Mouse (Mus musculus): ENCODE data around the gene Plch2. TPM values are rescaled to one million over a fixed set of nuclear protein-coding genes. Genes with fewer than 3 reads are reported as not detected.

The Plch2 gene
- total and polyA plus RNA-seq, 2 experiments from 2014 or later, result 17.4 to 42.1 TPM

GRCm38 (mm10) chr4:155065970-155066833 lies 9.6 kb upstream of the Plch2 start:
- H3K36me3 ChIP-seq (ENCODE audit: insufficient read depth), result peaks cover 26% of the 10 kb centered on the region
- no peaks in the 10 kb centered on the region for H3K27me3 ChIP-seq (ENCODE audit: insufficient read depth, low read length)
- peak overlapping the region; percentile 88 for H3K4me2 ChIP-seq (ENCODE audit: low read depth)
- 3% methylated on average over 15 of the region's 15 CpGs for WGBS
- peak; percentile 76 for ATAC-seq
- peak; percentile 97 for DNase-seq
- peak overlapping the region; percentile 71; the same call in 1 of the 2 replicates for H3K9ac ChIP-seq
- no peaks in the 10 kb centered on the region for H3K9me3 ChIP-seq (ENCODE audit: low read length)
- peak; percentile 96 for TF ChIP-seq CTCF (IDR thresholded peaks at IDR 0.05; ENCODE audit: low read depth)
- peak overlapping the region; percentile 62 for H3K4me3 ChIP-seq (ENCODE audit: low read depth, low read length)
- peak overlapping the region; percentile 69 for H3K27ac ChIP-seq (ENCODE audit: low read depth, low read length)
- peaks cover 12% of the 10 kb centered on the region for H3K4me1 ChIP-seq (ENCODE audit: insufficient read depth)

GRCm38 (mm10) chr4:155064474-155064873 lies 7.9 kb upstream of the Plch2 start:
- Histone ChIP-seq H3K4me3 (ENCODE audit: low read depth, low read length) (no peak overlapping the region), H3K27me3 (ENCODE audit: insufficient read depth, low read length) (no peaks in the 10 kb centered on the region), H3K4me2 (ENCODE audit: low read depth) (no peak overlapping the region), H3K27ac (ENCODE audit: low read depth, low read length) (no peak overlapping the region), H3K9ac (no peak overlapping the region), H3K36me3 (ENCODE audit: insufficient read depth) (peaks cover 9% of the 10 kb centered on the region), H3K9me3 (ENCODE audit: low read length) (no peaks in the 10 kb centered on the region), H3K4me1 (ENCODE audit: insufficient read depth) (peaks cover 12% of the 10 kb centered on the region)
- 64% methylated on average over 2 of the region's 2 CpGs for WGBS
- no peak for ATAC-seq
- peak; percentile 26; the same call in 1 of the 2 replicates for TF ChIP-seq CTCF (IDR thresholded peaks at IDR 0.05; ENCODE audit: low read depth)
- no peak for DNase-seq

- no peak for TF ChIP-seq CTCF (IDR thresholded peaks at IDR 0.05; ENCODE audit: low read depth)
- DNase-seq (no peak), ATAC-seq (no peak)
- H3K27me3 ChIP-seq (ENCODE audit: insufficient read depth, low read length), result no peaks in the 10 kb centered on the region
- H3K9me3 ChIP-seq (ENCODE audit: low read length), result no peaks in the 10 kb centered on the region
- H3K27ac ChIP-seq (ENCODE audit: low read depth, low read length), result no peak overlapping the region
- no peak overlapping the region for H3K4me2 ChIP-seq (ENCODE audit: low read depth)
- 54% methylated on average over 3 of the region's 3 CpGs for WGBS
- no peak overlapping the region for H3K4me3 ChIP-seq (ENCODE audit: low read depth, low read length)
- H3K4me1 ChIP-seq (ENCODE audit: insufficient read depth), result peaks cover 12% of the 10 kb centered on the region
- H3K9ac ChIP-seq, result no peak overlapping the region
- peaks cover 5% of the 10 kb centered on the region; the same call in 1 of the 2 replicates for H3K36me3 ChIP-seq (ENCODE audit: insufficient read depth)
Observed at GRCm38 (mm10) chr4:155063895-155064294, 7.3 kb upstream of the Plch2 start.

DNA sequence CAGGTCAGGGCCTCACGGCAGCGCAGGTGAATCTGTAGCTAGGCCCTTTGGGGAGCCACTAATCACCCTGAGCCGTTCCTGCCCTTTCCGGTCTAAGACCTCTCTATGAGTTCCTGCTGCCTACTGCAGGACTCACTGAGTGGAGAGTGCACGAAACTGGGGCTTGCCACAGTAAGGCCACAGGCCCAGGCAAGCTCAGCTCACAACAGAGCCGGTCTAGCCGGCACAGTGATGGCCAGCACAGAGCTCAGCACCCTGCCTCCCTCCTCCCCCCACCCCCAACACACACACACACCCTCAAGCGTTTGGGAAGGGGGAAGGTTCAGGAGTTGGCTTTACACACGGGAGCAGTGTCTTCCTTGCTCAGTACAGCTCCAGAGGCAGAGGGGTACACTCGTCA lies 1.7 kb upstream of the Plch2 start:
- WGBS, result 44% methylated on average over 10 of the region's 10 CpGs
- DNase-seq, result no peak
- Histone ChIP-seq H3K36me3 (ENCODE audit: insufficient read depth) (no peaks in the 10 kb centered on the region), H3K27me3 (ENCODE audit: insufficient read depth, low read length) (no peaks in the 10 kb centered on the region), H3K4me2 (ENCODE audit: low read depth) (no peak overlapping the region), H3K9me3 (ENCODE audit: low read length) (no peaks in the 10 kb centered on the region), H3K4me3 (ENCODE audit: low read depth, low read length) (no peak overlapping the region), H3K9ac (no peak overlapping the region), H3K4me1 (ENCODE audit: insufficient read depth) (no peaks in the 10 kb centered on the region), H3K27ac (ENCODE audit: low read depth, low read length) (no peak overlapping the region)
- no peak for ATAC-seq
- TF ChIP-seq CTCF (IDR thresholded peaks at IDR 0.05; ENCODE audit: low read depth), result no peak

DNA sequence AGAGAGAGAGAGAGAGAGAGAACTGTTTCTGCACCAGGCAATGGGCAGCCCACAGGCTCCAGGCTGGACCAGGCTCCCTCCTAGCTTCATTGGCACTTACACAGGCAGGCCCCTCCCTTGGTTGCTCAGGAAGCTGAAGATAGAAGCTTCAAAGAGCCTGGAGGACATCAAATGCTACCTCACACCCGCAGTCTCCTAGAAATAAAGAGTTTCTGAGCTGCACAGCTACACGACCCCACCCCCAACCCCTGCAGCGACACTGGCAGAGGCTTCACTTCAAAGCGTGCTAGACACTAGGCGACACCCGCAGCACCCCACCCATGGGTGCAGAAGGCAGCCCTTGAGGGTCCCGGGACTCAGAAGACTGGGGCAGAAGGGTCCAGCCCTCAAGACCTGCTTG lies 6.5 kb downstream of the Plch2 start:
- no peaks in the 10 kb centered on the region; the same call in 1 of the 2 replicates for H3K27me3 ChIP-seq (ENCODE audit: insufficient read depth, low read length)
- no peak for ATAC-seq
- no peak overlapping the region for H3K4me2 ChIP-seq (ENCODE audit: low read depth)
- no peak for TF ChIP-seq CTCF (IDR thresholded peaks at IDR 0.05; ENCODE audit: low read depth)
- no peak overlapping the region for H3K9ac ChIP-seq
- no peak overlapping the region for H3K27ac ChIP-seq (ENCODE audit: low read depth, low read length)
- no peaks in the 10 kb centered on the region for H3K36me3 ChIP-seq (ENCODE audit: insufficient read depth)
- H3K4me3 ChIP-seq (ENCODE audit: low read depth, low read length), result no peak overlapping the region
- DNase-seq, result no peak
- no peaks in the 10 kb centered on the region for H3K9me3 ChIP-seq (ENCODE audit: low read length)
- no peaks in the 10 kb centered on the region for H3K4me1 ChIP-seq (ENCODE audit: insufficient read depth)
- WGBS, result 86% methylated on average over 7 of the region's 7 CpGs

DNA sequence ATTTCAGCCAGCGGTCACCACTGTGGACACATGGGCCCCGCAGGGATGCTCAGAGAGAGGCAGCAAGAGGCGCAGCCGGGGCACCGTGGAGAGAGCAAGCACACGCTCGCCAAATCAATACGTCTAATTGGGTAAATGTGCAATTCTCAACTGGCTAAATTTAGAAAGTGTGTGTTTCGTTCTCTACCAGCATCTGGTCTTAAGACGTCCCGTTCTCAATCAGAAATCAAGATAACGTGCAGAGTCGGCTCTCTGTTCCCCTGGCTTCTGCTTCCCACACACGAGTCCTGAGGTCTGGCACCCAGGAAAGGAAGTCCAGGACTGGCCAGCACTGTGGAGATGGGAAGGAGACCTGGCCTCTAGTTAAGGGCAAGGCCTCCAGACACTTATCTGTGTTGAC lies 9.9 kb downstream of the Plch2 start:
- no peak for TF ChIP-seq CTCF (IDR thresholded peaks at IDR 0.05; ENCODE audit: low read depth)
- no peaks in the 10 kb centered on the region for H3K36me3 ChIP-seq (ENCODE audit: insufficient read depth)
- no peak; the same call in 1 of the 2 replicates for ATAC-seq
- peak overlapping the region; percentile 35; the same call in 1 of the 2 replicates for H3K27ac ChIP-seq (ENCODE audit: low read depth, low read length)
- H3K4me3 ChIP-seq (ENCODE audit: low read depth, low read length), result no peak overlapping the region
- no peak for DNase-seq
- no peaks in the 10 kb centered on the region for H3K9me3 ChIP-seq (ENCODE audit: low read length)
- no peak overlapping the region for H3K4me2 ChIP-seq (ENCODE audit: low read depth)
- H3K4me1 ChIP-seq (ENCODE audit: insufficient read depth), result peaks cover 7% of the 10 kb centered on the region; the same call in 1 of the 2 replicates
- no peak overlapping the region for H3K9ac ChIP-seq
- H3K27me3 ChIP-seq (ENCODE audit: insufficient read depth, low read length), result peaks cover 16% of the 10 kb centered on the region
- 71% methylated on average over 14 of the region's 14 CpGs for WGBS

DNA sequence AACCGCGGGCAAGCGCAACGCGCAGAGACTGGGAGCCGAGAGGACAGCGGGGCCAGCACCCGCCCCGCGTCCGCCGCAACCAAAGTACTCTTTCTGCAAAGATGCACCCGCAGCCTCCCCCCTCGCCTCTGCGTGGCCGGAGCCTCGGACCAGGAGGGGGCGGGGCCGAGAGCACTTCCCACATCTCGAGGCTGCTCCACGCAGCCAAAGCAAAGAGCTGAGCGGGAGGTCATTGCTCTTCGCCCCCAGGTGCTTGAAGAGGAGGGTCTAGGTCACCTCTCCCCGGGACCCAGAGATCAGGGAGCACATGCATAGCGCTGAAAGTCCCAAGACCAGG lies 13.3 kb downstream of the Plch2 start:
- ATAC-seq (no peak), DNase-seq (no peak)
- H3K36me3 ChIP-seq (ENCODE audit: insufficient read depth), result no peaks in the 10 kb centered on the region
- peak overlapping the region; percentile 91 for H3K4me2 ChIP-seq (ENCODE audit: low read depth)
- H3K27me3 ChIP-seq (ENCODE audit: insufficient read depth, low read length), result peaks cover 16% of the 10 kb centered on the region
- no peak overlapping the region for H3K27ac ChIP-seq (ENCODE audit: low read depth, low read length)
- H3K9me3 ChIP-seq (ENCODE audit: low read length), result no peaks in the 10 kb centered on the region
- H3K9ac ChIP-seq, result peak overlapping the region; percentile 70
- peaks cover 16% of the 10 kb centered on the region for H3K4me1 ChIP-seq (ENCODE audit: insufficient read depth)
- WGBS, result 4% methylated on average over 25 of the region's 25 CpGs
- peak overlapping the region; percentile 52 for H3K4me3 ChIP-seq (ENCODE audit: low read depth, low read length)
- TF ChIP-seq CTCF (IDR thresholded peaks at IDR 0.05; ENCODE audit: low read depth), result no peak
